Mouse (Mus musculus) stomach, embryonic 15.5 days (tissue): Measurements from ENCODE around the gene Tmpo. TPM values are rescaled to one million over a fixed set of nuclear protein-coding genes. Genes with fewer than 3 reads are reported as not detected.
A peak's percentile ranks its signal among the peaks of the same experiment; 100 is the strongest.

Source experiments
- ATAC-seq: fragments of 200-750 bp; cut with Nextera tagmentation; 2 replicates; pipeline ENCODE4 v1.8.0; 2017; ENCODE audit warnings: low read depth, moderate number of reproducible peaks, moderate TSS enrichment; ENCODE audit not compliant: insufficient read depth, low FRiP score
- H3K27ac ChIP-seq: fragments of 300-500 bp; sonication (generic); 2 replicates; pipeline ENCODE4 v1.5.1; 2015; ENCODE audit warnings: mild to moderate bottlenecking, inconsistent platforms
- H3K27me3 ChIP-seq: fragments of 300-500 bp; sonication (generic); replicated peaks from 2 replicates; pipeline ENCODE4 v1.6.1; 2015; ENCODE audit warnings: inconsistent platforms
- H3K36me3 ChIP-seq: fragments of 300-500 bp; sonication (generic); 2 replicates; pipeline ENCODE4 v1.6.1; 2015; ENCODE audit warnings: inconsistent platforms
- H3K4me1 ChIP-seq: fragments of 300-500 bp; sonication (generic); 2 replicates; pipeline ENCODE4 v1.6.1; 2015; ENCODE audit warnings: inconsistent platforms
- H3K4me2 ChIP-seq: fragments of 300-500 bp; sonication (generic); 2 replicates; pipeline ENCODE4 v1.6.1; 2015; ENCODE audit warnings: mild to moderate bottlenecking, inconsistent platforms
- H3K4me3 ChIP-seq: fragments of 300-500 bp; sonication (generic); replicated peaks from 2 replicates; pipeline ENCODE4 v1.5.1; 2015; ENCODE audit warnings: inconsistent platforms
- H3K9ac ChIP-seq: fragments of 300-500 bp; sonication (generic); 2 replicates; pipeline ENCODE4 v1.6.1; 2015; ENCODE audit warnings: inconsistent platforms
- H3K9me3 ChIP-seq: fragments of 300-500 bp; sonication (generic); 2 replicates; pipeline ENCODE4 v1.6.1; 2016; ENCODE audit warnings: inconsistent platforms
- WGBS: fragments of 180-500 bp; shearing (Covaris S2); methylation state at CpG from one replicate; pipeline ENCODE4 v1.1.7; 2015; 5-methylcytosine and 5-hydroxymethylcytosine counted together
- polyA plus RNA-seq: library from polyadenylated mRNA; unstranded; fragments of >200 nt; fragmentation: Nextera tagmentation; extraction: Ambion mirVana; gene quantifications from 2 replicates; pipeline ENCODE4 v1.2.1, GENCODE M21; 2015

Gene Tmpo
- polyA plus RNA-seq, 1 experiment from 2014 or later = 196 TPM

GRCm38 (mm10) chr10:91183316-91183715 is 2.2 kb upstream of the Tmpo start:
- H3K4me1 ChIP-seq = peaks cover 20% of the 10 kb centered on the region; the same call in 1 of the 2 replicates
- ATAC-seq = peak; percentile 56
- H3K36me3 ChIP-seq = no peaks in the 10 kb centered on the region
- no peaks in the 10 kb centered on the region for H3K9me3 ChIP-seq
- H3K4me2 ChIP-seq = peak overlapping the region; percentile 58
- H3K4me3 ChIP-seq = no peak overlapping the region
- peak overlapping the region; percentile 100 for H3K27ac ChIP-seq
- no peaks in the 10 kb centered on the region for H3K27me3 ChIP-seq
- 52% methylated on average over 3 of the region's 3 CpGs for WGBS
- no peak overlapping the region for H3K9ac ChIP-seq

DNA sequence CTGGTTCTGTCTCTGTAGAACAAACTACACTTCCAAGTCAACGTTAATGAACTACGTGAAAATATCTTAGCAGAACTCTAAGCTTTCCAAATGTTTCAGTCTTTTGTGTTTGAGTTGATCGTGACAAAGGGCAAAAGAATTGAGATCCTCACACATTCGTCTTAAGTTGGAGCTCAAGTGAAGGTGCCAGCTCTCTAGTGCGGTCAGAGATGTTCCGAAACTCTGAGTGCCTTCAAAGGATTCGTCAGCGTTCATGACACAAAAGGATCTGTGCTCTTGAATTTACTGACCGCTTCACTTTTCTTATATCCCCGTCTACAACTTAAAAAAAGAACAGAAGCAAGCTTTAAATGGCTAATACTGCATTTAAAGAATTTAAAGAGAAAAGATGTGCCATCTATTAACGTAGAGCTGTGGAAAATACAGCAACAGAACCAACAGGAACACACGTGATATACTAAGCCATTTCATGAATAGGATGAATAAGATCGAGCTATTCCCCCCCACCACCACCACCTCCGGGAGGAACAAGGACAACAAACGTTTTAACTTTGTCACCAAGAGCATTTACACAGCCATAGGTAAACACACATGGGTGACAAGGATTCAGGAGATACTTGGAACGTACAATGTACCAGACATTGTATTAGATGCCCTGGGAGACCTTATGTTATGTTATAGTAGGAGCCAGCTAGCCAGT is 1.3 kb upstream of the Tmpo start:
- Histone ChIP-seq H3K9me3 (no peaks in the 10 kb centered on the region), H3K9ac (peak overlapping the region; percentile 46), H3K4me2 (peak overlapping the region; percentile 58), H3K4me3 (peak overlapping the region; percentile 57), H3K27me3 (no peaks in the 10 kb centered on the region), H3K36me3 (no peaks in the 10 kb centered on the region), H3K27ac (peak overlapping the region; percentile 100), H3K4me1 (peaks cover 20% of the 10 kb centered on the region; the same call in 1 of the 2 replicates)
- WGBS = 2% methylated on average over 16 of the region's 16 CpGs
- no peak for ATAC-seq

- Histone ChIP-seq H3K9me3 (no peaks in the 10 kb centered on the region), H3K4me3 (peak overlapping the region; percentile 57), H3K27ac (peak overlapping the region; percentile 100), H3K9ac (peak overlapping the region; percentile 52; the same call in 1 of the 2 replicates), H3K4me1 (peaks cover 18% of the 10 kb centered on the region; the same call in 1 of the 2 replicates), H3K36me3 (no peaks in the 10 kb centered on the region), H3K27me3 (no peaks in the 10 kb centered on the region), H3K4me2 (peak overlapping the region; percentile 58)
- peak; percentile 85 for ATAC-seq
- under 1% methylated on average over 69 of the region's 69 CpGs for WGBS
Observed at GRCm38 (mm10) chr10:91181461-91182288, 560 bp upstream of the Tmpo start.

DNA sequence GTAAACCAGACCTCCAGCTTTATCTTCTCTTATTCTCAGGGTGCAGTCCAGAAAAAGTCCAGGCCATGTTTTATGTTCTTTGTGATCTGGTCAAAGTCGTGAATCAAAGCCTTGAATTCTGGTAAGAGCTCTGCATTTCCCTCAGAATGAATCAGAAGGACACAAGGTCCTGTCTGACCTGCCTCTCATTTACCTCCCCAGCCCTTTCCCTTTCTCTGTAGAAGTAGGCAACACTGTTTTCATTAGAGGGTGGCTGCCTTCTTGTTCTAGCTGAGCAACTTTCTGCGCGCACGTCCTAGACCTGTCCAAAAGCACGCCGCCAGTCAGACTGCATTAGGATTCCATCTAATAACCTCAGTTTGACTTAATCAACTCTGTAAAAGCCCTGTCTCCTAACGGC is 814 bp downstream of the Tmpo start:
- H3K27ac ChIP-seq = peak overlapping the region; percentile 100
- 23% methylated on average over 7 of the region's 7 CpGs for WGBS
- no peak for ATAC-seq
- H3K36me3 ChIP-seq = no peaks in the 10 kb centered on the region
- peaks cover 18% of the 10 kb centered on the region; the same call in 1 of the 2 replicates for H3K4me1 ChIP-seq
- no peak overlapping the region for H3K9ac ChIP-seq
- no peaks in the 10 kb centered on the region for H3K9me3 ChIP-seq
- peak overlapping the region; percentile 57 for H3K4me3 ChIP-seq
- peak overlapping the region; percentile 58 for H3K4me2 ChIP-seq
- no peaks in the 10 kb centered on the region for H3K27me3 ChIP-seq

DNA sequence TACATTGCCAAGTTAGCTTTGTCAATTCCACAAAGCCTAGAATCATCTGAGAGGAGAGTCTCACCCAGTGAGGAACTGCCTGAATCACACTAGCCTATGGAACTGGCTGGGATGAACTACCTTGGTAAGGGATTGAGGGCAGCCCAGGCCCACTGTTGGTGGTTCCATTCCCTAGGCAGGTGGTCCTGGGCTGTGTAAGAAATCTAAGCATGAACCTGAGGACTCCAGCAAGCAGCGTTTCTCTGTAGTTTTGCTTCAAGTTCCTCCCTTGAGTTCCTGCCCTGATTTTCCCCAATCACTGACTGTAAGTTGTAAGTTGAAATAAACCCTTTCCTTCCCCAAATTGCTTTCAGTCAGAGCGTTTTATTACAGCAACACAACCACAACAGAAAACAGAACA is 1.3 kb downstream of the Tmpo start:
- Histone ChIP-seq H3K27ac (peak overlapping the region; percentile 100), H3K9me3 (no peaks in the 10 kb centered on the region), H3K4me3 (peak overlapping the region; percentile 57; the same call in 1 of the 2 replicates), H3K27me3 (no peaks in the 10 kb centered on the region), H3K4me2 (peak overlapping the region; percentile 58), H3K36me3 (no peaks in the 10 kb centered on the region), H3K9ac (no peak overlapping the region), H3K4me1 (peaks cover 18% of the 10 kb centered on the region; the same call in 1 of the 2 replicates)
- no peak for ATAC-seq
- 50% methylated on average over 2 of the region's 2 CpGs for WGBS

DNA sequence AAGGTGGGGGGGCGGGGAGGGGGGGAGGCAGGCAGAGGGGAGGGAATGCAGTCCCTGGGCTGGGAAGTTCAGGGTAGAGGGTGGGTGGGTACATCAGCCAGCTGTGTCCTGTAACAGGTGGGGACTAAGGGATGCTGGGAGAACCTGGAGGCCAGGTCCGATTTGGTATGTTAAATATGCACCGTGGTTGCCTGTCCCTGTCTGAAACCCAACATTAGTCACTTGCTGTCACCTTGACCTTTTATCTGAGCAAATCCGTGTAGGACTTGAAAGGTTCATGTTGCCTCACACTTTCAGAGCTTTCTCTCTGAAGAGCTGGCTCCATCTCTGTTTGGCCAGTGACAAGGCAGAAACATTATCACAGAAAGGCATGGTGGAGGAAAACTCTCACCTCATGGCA is 3.9 kb downstream of the Tmpo start:
- no peak overlapping the region for H3K9ac ChIP-seq
- H3K9me3 ChIP-seq = no peaks in the 10 kb centered on the region
- no peak for ATAC-seq
- H3K4me3 ChIP-seq = no peak overlapping the region
- H3K4me2 ChIP-seq = no peak overlapping the region
- no peaks in the 10 kb centered on the region for H3K36me3 ChIP-seq
- H3K27me3 ChIP-seq = no peaks in the 10 kb centered on the region
- H3K27ac ChIP-seq = no peak overlapping the region
- H3K4me1 ChIP-seq = 0 out of 2 replicates have a peak, but pooled peaks cover 5% of the 10 kb centered on the region
- 36% methylated on average over 3 of the region's 4 CpGs for WGBS

DNA sequence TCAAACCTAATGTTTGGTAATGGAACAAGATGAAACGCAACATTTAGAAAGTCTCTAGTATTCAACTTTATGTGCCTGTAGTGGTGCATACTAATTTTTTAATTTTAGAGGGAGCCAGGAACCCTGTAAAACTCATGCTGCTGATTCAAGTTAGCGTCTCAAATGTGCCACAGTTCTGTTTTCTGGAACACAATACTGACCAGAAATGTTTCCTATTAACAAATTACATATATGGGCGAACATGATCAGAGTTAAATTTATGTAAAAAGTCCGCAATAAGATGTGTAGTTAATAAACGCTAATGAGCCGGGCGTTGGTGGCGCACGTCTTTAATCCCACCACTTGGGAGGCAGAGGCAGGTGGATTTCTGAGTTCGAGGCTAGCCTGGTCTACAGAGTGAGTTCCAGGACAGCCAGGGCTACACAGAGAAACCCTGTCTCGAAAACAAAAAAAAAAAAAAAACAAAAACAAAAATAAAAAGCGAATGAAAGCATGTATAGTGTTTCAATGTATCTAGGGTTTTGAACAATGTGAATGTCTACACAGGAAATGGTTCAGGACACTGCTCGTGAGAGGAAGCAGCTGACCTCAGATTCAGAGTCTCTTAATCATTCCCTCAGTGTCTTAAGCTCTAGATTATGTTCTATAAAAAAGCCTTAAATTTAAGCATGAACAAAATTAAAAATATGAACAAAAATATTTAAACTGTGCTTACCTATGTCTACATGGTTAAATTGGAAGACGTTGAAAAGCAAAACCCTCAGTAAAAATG is 8.6 kb downstream of the Tmpo start:
- Histone ChIP-seq H3K4me2 (peak overlapping the region; percentile 77), H3K36me3 (no peaks in the 10 kb centered on the region), H3K9me3 (no peaks in the 10 kb centered on the region), H3K9ac (peak overlapping the region; percentile 84), H3K27me3 (no peaks in the 10 kb centered on the region), H3K4me3 (peak overlapping the region; percentile 95), H3K4me1 (peaks cover 3% of the 10 kb centered on the region; the same call in 1 of the 2 replicates), H3K27ac (peak overlapping the region; percentile 100)
- WGBS = 77% methylated on average over 14 of the region's 14 CpGs
- ATAC-seq = no peak

- peak; percentile 97 for ATAC-seq
- Histone ChIP-seq H3K27ac (peak overlapping the region; percentile 100), H3K9me3 (no peaks in the 10 kb centered on the region), H3K4me2 (peak overlapping the region; percentile 77), H3K4me1 (peaks cover 10% of the 10 kb centered on the region; the same call in 1 of the 2 replicates), H3K27me3 (no peaks in the 10 kb centered on the region), H3K4me3 (peak overlapping the region; percentile 95), H3K9ac (peak overlapping the region; percentile 99), H3K36me3 (no peaks in the 10 kb centered on the region)
- WGBS = under 1% methylated on average over 68 of the region's 68 CpGs
Observed at GRCm38 (mm10) chr10:91171455-91172328, 9.4 kb downstream of the Tmpo start.

DNA sequence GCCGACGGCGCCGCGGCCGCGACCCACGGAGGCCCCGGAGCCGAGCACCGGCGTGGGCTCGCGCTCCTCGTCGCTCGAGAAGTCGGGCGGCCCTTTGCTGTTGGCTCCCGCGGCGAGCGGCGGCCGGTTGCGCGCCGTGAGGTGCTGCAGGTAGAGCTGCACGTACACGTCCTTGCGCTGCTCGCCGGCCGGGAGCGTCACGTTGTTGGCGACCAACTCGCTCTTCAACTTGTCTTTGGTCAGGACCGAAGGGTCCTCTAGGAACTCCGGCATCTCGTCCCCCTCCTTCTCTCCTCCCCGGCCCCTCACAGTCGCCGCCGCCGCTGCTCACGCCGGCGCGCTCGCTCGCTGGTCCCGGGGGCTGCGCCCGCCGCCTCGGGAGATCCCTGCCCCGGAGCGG is 10.1 kb downstream of the Tmpo start:
- Histone ChIP-seq H3K4me3 (peak overlapping the region; percentile 95), H3K4me2 (peak overlapping the region; percentile 38), H3K27ac (peak overlapping the region; percentile 100), H3K9me3 (no peaks in the 10 kb centered on the region), H3K9ac (peak overlapping the region; percentile 99), H3K27me3 (no peaks in the 10 kb centered on the region), H3K36me3 (no peaks in the 10 kb centered on the region), H3K4me1 (peaks cover 10% of the 10 kb centered on the region; the same call in 1 of the 2 replicates)
- WGBS = under 1% methylated on average over 46 of the region's 59 CpGs
- ATAC-seq = peak; percentile 25

DNA sequence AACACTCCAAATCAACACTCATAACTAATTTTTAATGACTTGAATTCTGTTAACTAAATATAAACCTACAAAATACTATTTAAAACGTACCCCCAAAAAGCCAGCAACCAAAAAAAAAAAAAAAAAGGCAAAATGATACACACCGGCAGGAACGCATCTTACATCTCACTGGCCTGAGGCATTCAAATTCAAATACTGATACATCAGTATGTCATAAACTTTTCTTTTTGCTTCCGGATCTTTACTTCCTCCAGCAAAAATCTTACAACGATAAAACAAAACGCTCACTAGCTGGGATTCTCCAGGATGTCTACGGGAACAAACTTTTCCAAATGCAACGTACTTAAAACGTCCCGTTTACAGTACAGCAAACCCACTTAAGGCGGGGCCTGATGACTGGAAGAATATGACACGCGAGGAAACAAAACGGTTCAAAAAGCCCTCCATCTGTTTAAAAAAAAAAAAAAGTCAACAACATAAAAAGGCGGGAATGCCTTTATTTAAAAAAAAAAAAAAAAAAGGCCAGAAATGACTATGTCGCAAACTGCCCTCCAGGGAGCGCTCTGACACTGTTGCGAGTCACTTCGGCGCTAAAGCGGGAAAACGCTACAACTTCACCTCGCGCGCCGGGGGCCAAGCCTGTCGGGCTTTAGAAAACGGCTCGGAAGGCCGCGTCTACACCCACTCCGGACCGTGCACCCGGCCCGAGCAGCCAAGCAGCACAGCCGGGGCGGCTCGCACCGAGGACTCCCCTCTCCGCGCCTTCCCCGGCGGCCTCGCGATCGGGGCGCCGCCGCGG is 10.8 kb downstream of the Tmpo start:
- peak overlapping the region; percentile 51 for H3K4me2 ChIP-seq
- peaks cover 10% of the 10 kb centered on the region; the same call in 1 of the 2 replicates for H3K4me1 ChIP-seq
- H3K36me3 ChIP-seq = no peaks in the 10 kb centered on the region
- WGBS = under 1% methylated on average over 50 of the region's 50 CpGs
- H3K9ac ChIP-seq = peak overlapping the region; percentile 99
- ATAC-seq = 0 out of 2 replicates have a peak, but pooled peaks have one; percentile 12
- no peaks in the 10 kb centered on the region for H3K9me3 ChIP-seq
- H3K4me3 ChIP-seq = peak overlapping the region; percentile 95
- no peaks in the 10 kb centered on the region for H3K27me3 ChIP-seq
- peak overlapping the region; percentile 100 for H3K27ac ChIP-seq
